Mouse (Mus musculus) heart, embryonic 16.5 days (tissue): ENCODE results near the gene Zfp868. TPM values are rescaled to one million over a fixed set of nuclear protein-coding genes. Genes with fewer than 3 reads are reported as not detected.
"Not testable (repeated sequence)": the region's sequence is repeated elsewhere in the genome, so short reads cannot be mapped to it uniquely, and the experiment has no call there.

Experiments used
- ATAC-seq: fragments of 200-750 bp; cut with Nextera tagmentation; replicated peaks from 2 replicates; pipeline ENCODE4 v1.8.0; 2017; ENCODE audit warnings: moderate number of reproducible peaks; ENCODE audit not compliant: insufficient read depth, low FRiP score; ENCODE audit errors: extremely low read depth
- H3K27ac ChIP-seq: fragments of 300-500 bp; sonication (generic); 2 replicates; pipeline ENCODE4 v1.5.1; 2014; ENCODE audit warnings: mild to moderate bottlenecking, low read length, control low read depth, moderate library complexity
- H3K27me3 ChIP-seq: fragments of 300-500 bp; sonication (generic); 2 replicates; pipeline ENCODE4 v1.6.1; 2014; ENCODE audit warnings: low read length, mixed read lengths; ENCODE audit not compliant: control insufficient read depth, insufficient read depth
- H3K36me3 ChIP-seq: fragments of 300-500 bp; sonication (generic); 2 replicates; pipeline ENCODE4 v1.6.1; 2014; ENCODE audit not compliant: control insufficient read depth, insufficient read depth
- H3K4me1 ChIP-seq: fragments of 300-500 bp; sonication (generic); 2 replicates; pipeline ENCODE4 v1.6.1; 2014; ENCODE audit warnings: low read length, mixed read lengths; ENCODE audit not compliant: control insufficient read depth, insufficient read depth
- H3K4me2 ChIP-seq: fragments of 300-500 bp; sonication (generic); 2 replicates; pipeline ENCODE4 v1.6.1; 2014; ENCODE audit warnings: low read depth, mild to moderate bottlenecking, control low read depth, low read length
- H3K4me3 ChIP-seq: fragments of 300-500 bp; sonication (generic); 2 replicates; pipeline ENCODE4 v1.5.1; 2014; ENCODE audit warnings: mild to moderate bottlenecking, control low read depth, low read length
- H3K9ac ChIP-seq: fragments of 300-500 bp; sonication (generic); 2 replicates; pipeline ENCODE4 v1.6.1; 2014; ENCODE audit warnings: low read length, control low read depth
- H3K9me3 ChIP-seq: fragments of 300-500 bp; sonication (generic); replicated peaks from 2 replicates; pipeline ENCODE4 v1.6.1; 2016; ENCODE audit warnings: low read length; ENCODE audit not compliant: control insufficient read depth
- WGBS: fragments of 180-500 bp; shearing (Covaris S2); extraction: QIAGEN DNeasy Blood & Tissue Kit; methylation state at CpG from one replicate; pipeline ENCODE4 v1.1.7; 2014; 5-methylcytosine and 5-hydroxymethylcytosine counted together
- polyA plus RNA-seq: library from polyadenylated mRNA; unstranded; fragments of >200 nt; fragmentation: Nextera tagmentation; extraction: Ambion mirVana; gene quantifications from 2 replicates; pipeline ENCODE4 v1.2.1, GENCODE M21; 2015

Zfp868 gene
- 14.9 and 15.6 TPM in 2 replicates for polyA plus RNA-seq

- under 1% methylated on average over 41 of the region's 41 CpGs for WGBS
- H3K27me3 ChIP-seq, result no peaks in the 10 kb centered on the region
- H3K4me3 ChIP-seq, result peak within 1 kb of the TSS; percentile 91
- H3K4me1 ChIP-seq, result peaks cover 11% of the 10 kb centered on the region
- peak within 1 kb of the TSS; percentile 99 for H3K27ac ChIP-seq
- H3K9me3 ChIP-seq, result no peaks in the 10 kb centered on the region
- H3K36me3 ChIP-seq, result no peaks in the 10 kb centered on the region
- ATAC-seq, result peak; percentile 100
- H3K9ac ChIP-seq, result peak within 1 kb of the TSS; percentile 99
- peak within 1 kb of the TSS; percentile 83 for H3K4me2 ChIP-seq
Observed at GRCm38 (mm10) chr8:69625095-69625789, at the start of gene Zfp868. Zfp868 (minus strand) TSS chr8:69625548.

DNA sequence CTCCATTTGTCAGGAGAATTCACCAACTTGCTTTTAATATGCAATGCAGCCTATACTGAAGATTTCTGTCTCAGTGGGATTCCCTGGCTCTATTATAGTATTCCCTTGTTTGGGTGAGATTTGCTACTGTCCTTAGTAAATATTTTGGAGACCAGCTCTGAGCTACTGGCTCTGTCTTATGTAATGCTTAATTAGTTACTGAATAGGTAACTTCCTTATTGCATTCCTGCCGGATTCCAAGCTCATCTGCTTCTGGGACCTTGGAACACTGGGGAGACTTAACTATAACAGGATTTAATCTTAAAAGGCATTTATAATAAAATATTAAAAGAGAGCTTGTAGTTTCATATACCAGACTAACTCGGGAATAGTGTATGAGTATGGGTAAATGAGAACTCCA is 39.7 kb upstream of the Zfp868 start:
- not testable (repeated sequence) for H3K9ac ChIP-seq, H3K4me1 ChIP-seq, H3K4me3 ChIP-seq, H3K9me3 ChIP-seq, ATAC-seq, H3K4me2 ChIP-seq, H3K27ac ChIP-seq, H3K27me3 ChIP-seq
- WGBS, result 75% methylated on average over 2 of the region's 2 CpGs
- peaks cover 15% of the 10 kb centered on the region for H3K36me3 ChIP-seq

- Histone ChIP-seq H3K27me3 (no peaks in the 10 kb centered on the region), H3K4me2 (no peak overlapping the region), H3K36me3 (peaks cover 19% of the 10 kb centered on the region), H3K9ac (no peak overlapping the region), H3K4me3 (no peak overlapping the region), H3K9me3 (peaks cover 4% of the 10 kb centered on the region), H3K4me1 (no peaks in the 10 kb centered on the region), H3K27ac (no peak overlapping the region)
- no peak for ATAC-seq
Observed at GRCm38 (mm10) chr8:69661294-69661693, 35.9 kb upstream of the Zfp868 start.

- Histone ChIP-seq H3K27me3 (no peaks in the 10 kb centered on the region), H3K9ac (peak within 1 kb of the TSS; percentile 78), H3K4me2 (peak within 1 kb of the TSS; percentile 96), H3K27ac (peak within 1 kb of the TSS; percentile 84), H3K36me3 (no peaks in the 10 kb centered on the region), H3K4me3 (peak within 1 kb of the TSS; percentile 63), H3K4me1 (peaks cover 5% of the 10 kb centered on the region; the same call in 1 of the 2 replicates), H3K9me3 (no peaks in the 10 kb centered on the region)
- peak; percentile 100 for ATAC-seq
- WGBS, result 0% methylated on average over 55 of the region's 55 CpGs
Observed at GRCm38 (mm10) chr8:69654358-69654981, 29.1 kb upstream of the Zfp868 start, which contains the start of gene Zfp964. Zfp964 (plus strand) TSS chr8:69654479.

GRCm38 (mm10) chr8:69653808-69654357 is 28.5 kb upstream of the Zfp868 start:
- Histone ChIP-seq H3K4me2 (peak overlapping the region; percentile 96), H3K27ac (no peak overlapping the region), H3K36me3 (no peaks in the 10 kb centered on the region), H3K4me1 (peaks cover 5% of the 10 kb centered on the region; the same call in 1 of the 2 replicates), H3K9me3 (no peaks in the 10 kb centered on the region), H3K9ac (peak overlapping the region; percentile 23), H3K4me3 (peak overlapping the region; percentile 63), H3K27me3 (no peaks in the 10 kb centered on the region)
- WGBS, result 43% methylated on average over 10 of the region's 10 CpGs
- no peak for ATAC-seq

DNA sequence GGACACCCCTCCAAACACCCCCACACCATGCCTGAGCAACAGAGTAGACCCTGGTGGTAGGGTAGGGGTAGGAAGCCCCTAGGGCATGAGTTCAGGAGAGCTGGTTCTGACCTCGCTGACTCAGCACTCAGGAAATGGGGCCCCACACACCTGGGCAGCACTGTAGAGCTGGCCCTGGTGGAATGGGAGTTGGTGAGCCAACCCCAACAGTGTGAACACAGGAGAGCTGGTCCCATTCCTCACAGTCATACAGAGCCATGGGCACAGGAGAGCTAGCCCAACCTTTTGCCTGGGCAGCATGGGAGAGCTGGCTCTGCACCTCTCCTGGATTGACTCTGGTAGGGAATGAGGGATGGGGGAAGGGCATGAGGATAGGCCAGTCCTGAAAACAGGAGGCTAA is 7.3 kb downstream of the Zfp868 start:
- Histone ChIP-seq H3K36me3 (peaks cover 14% of the 10 kb centered on the region; the same call in 1 of the 2 replicates), H3K27ac (no peak overlapping the region), H3K9ac (no peak overlapping the region), H3K27me3 (no peaks in the 10 kb centered on the region), H3K4me2 (no peak overlapping the region), H3K9me3 (no peaks in the 10 kb centered on the region), H3K4me3 (no peak overlapping the region), H3K4me1 (no peaks in the 10 kb centered on the region)
- WGBS, result 75% methylated on average over 1 of the region's 1 CpGs
- ATAC-seq, result no peak

DNA sequence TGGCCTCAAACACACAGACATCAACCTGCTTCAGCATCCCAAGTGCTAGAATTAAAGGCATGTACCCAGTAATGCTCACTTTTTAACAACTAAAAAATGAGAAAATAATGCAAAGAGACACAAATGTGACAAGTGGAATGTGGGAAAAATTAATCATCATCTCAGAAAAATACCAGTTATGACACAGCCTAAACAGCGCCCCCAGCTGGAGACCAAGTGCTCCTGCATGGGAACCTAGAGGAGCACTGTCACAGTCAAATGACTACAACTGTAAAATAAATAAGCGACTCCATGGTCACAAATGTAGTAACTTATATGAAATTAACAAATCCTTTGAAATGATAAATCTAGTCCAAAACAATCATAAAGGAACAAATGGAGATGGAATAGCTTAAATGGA is 10.7 kb downstream of the Zfp868 start:
- H3K9me3 ChIP-seq, result no peaks in the 10 kb centered on the region
- no peak overlapping the region for H3K9ac ChIP-seq
- no peak overlapping the region for H3K4me2 ChIP-seq
- 56% methylated on average over 2 of the region's 2 CpGs for whole genome bisulfite sequencing
- ATAC-seq, result no peak
- no peaks in the 10 kb centered on the region for H3K27me3 ChIP-seq
- peaks cover 37% of the 10 kb centered on the region for H3K36me3 ChIP-seq
- no peak overlapping the region for H3K4me3 ChIP-seq
- no peak overlapping the region for H3K27ac ChIP-seq
- no peaks in the 10 kb centered on the region for H3K4me1 ChIP-seq

- H3K4me1 ChIP-seq, H3K27ac ChIP-seq, H3K4me2 ChIP-seq, H3K4me3 ChIP-seq, H3K36me3 ChIP-seq, H3K27me3 ChIP-seq, H3K9ac ChIP-seq, H3K9me3 ChIP-seq, ATAC-seq: not testable (repeated sequence)
- 93% methylated on average over 2 of the region's 3 CpGs for WGBS
Observed at GRCm38 (mm10) chr8:69597598-69597997, 27.8 kb downstream of the Zfp868 start.

DNA sequence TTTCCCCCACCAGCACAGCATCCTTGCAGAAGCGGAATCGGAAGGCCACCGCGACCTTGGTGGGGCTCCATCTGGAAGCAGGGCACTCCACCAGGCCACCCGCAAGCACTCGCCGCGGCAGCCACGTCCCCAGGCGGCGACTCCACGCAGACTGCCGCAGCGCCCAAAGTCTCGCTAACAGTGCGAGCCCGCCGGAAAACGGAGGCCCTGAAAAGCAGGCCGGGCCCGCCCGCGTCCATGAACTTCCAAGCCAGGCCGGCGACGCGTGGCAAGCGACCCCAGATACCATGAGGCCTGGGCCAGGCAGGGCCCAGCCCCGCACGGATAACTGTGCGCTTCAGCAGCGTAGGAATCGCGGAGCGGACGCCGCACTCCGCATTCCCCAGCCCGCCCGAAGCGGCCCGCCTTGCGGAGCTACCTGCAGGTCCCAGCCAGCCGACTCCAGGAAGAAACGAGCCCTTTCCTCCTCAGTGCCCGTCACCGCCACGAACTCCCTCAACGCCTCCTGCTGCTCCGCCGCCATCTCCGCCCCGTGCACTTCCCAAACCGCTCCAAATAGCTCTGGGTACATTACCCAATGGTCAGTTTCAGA is 40.6 kb downstream of the Zfp868 start:
- H3K27me3 ChIP-seq, result no peaks in the 10 kb centered on the region
- H3K36me3 ChIP-seq, result no peaks in the 10 kb centered on the region
- H3K4me1 ChIP-seq, result no peaks in the 10 kb centered on the region
- no peaks in the 10 kb centered on the region for H3K9me3 ChIP-seq
- H3K9ac ChIP-seq, result peak overlapping the region; percentile 83
- H3K4me2 ChIP-seq, result peak overlapping the region; percentile 86
- H3K27ac ChIP-seq, result no peak overlapping the region
- H3K4me3 ChIP-seq, result peak overlapping the region; percentile 58
- ATAC-seq, result no peak
- 2% methylated on average over 54 of the region's 54 CpGs for WGBS
